Mouse (Mus musculus) urinary bladder, postnatal 25 days (tissue): ENCODE measurements around the gene Cd40lg.

Experiments
- DNase-seq: peaks from one replicate; pipeline ENCODE4 v3.0.0; 2022; ENCODE audit warnings: low spot score

Cd40lg gene

GRCm38 (mm10) chrX:57211876-57212275 is at the start of gene Cd40lg:
Gene Cd40lg, plus strand, starts transcription at chrX:57212143.
- no peak for DNase-seq

- no peak for DNase-seq
These were observed 45.4 kb upstream of the Cd40lg start for GRCm38 (mm10) chrX:57166549-57166948.

GRCm38 (mm10) chrX:57171269-57171668 is 40.7 kb upstream of the Cd40lg start:
- no peak for DNase-seq

GRCm38 (mm10) chrX:57177225-57177779 is 34.6 kb upstream of the Cd40lg start:
- DNase-seq = no peak

- DNase-seq = no peak
These were observed 29.5 kb upstream of the Cd40lg start for GRCm38 (mm10) chrX:57182470-57182869.

- DNase-seq = no peak
These were observed 28.6 kb upstream of the Cd40lg start for GRCm38 (mm10) chrX:57183359-57183758.

- DNase-seq = no peak
These were observed 24.6 kb upstream of the Cd40lg start for GRCm38 (mm10) chrX:57187301-57187700.

- no peak for DNase-seq
These were observed 22.6 kb upstream of the Cd40lg start for GRCm38 (mm10) chrX:57189335-57189734.

- no peak for DNase-seq
These were observed 15.6 kb upstream of the Cd40lg start for GRCm38 (mm10) chrX:57196319-57196718.

- no peak for DNase-seq
These were observed 13.9 kb upstream of the Cd40lg start for GRCm38 (mm10) chrX:57198036-57198435.

- no peak for DNase-seq
These were observed 11.5 kb upstream of the Cd40lg start for GRCm38 (mm10) chrX:57200397-57200796.

- no peak for DNase-seq
These were observed 1.4 kb upstream of the Cd40lg start for GRCm38 (mm10) chrX:57210591-57210990.

- no peak for DNase-seq
These were observed 919 bp downstream of the Cd40lg start for GRCm38 (mm10) chrX:57212862-57213261.

- no peak for DNase-seq
These were observed 3.6 kb downstream of the Cd40lg start for GRCm38 (mm10) chrX:57215495-57215894.

- no peak for DNase-seq
These were observed 4.3 kb downstream of the Cd40lg start for GRCm38 (mm10) chrX:57216271-57216670.

GRCm38 (mm10) chrX:57219563-57219962 is 7.6 kb downstream of the Cd40lg start:
- DNase-seq = no peak

- DNase-seq = no peak
These were observed 9.9 kb downstream of the Cd40lg start for GRCm38 (mm10) chrX:57221881-57222280.

- no peak for DNase-seq
These were observed 11.4 kb downstream of the Cd40lg start for GRCm38 (mm10) chrX:57223301-57223700.

- DNase-seq = no peak
These were observed 16.2 kb downstream of the Cd40lg start for GRCm38 (mm10) chrX:57228178-57228577.

GRCm38 (mm10) chrX:57233596-57233995 is 21.7 kb downstream of the Cd40lg start:
- DNase-seq = no peak

- DNase-seq = no peak
These were observed 24.0 kb downstream of the Cd40lg start for GRCm38 (mm10) chrX:57235982-57236381.

GRCm38 (mm10) chrX:57238572-57238971 is 26.6 kb downstream of the Cd40lg start:
- no peak for DNase-seq

GRCm38 (mm10) chrX:57253329-57254055 is 41.5 kb downstream of the Cd40lg start:
- no peak for DNase-seq

GRCm38 (mm10) chrX:57260744-57261143 is 48.8 kb downstream of the Cd40lg start:
- DNase-seq = no peak
